Mouse (Mus musculus): ENCODE data around the gene P2rx7.

GRCm38 (mm10) chr5:122716793-122717192, 73.1 kb downstream of the P2rx7 start:
- TF ChIP-seq ZC3H11A (IDR thresholded peaks at IDR 0.05; ENCODE audit: borderline replicate concordance, low read depth, low read length) (no peak), HCFC1 (IDR thresholded peaks at IDR 0.05; ENCODE audit: borderline replicate concordance, insufficient read depth, low read length) (no peak), CHD2 (IDR thresholded peaks at IDR 0.05; ENCODE audit: low read depth, low read length) (no peak), ZNF384 (IDR thresholded peaks at IDR 0.05; ENCODE audit: low read depth, low read length) (peak; percentile 81)
